Mouse (Mus musculus): ENCODE data around the gene Ptprs. TPM values are rescaled to one million over a fixed set of nuclear protein-coding genes. Genes with fewer than 3 reads are reported as not detected.

Ptprs gene
- polyA plus RNA-seq, 1 experiment from 2014 or later = 56.8 TPM

DNA sequence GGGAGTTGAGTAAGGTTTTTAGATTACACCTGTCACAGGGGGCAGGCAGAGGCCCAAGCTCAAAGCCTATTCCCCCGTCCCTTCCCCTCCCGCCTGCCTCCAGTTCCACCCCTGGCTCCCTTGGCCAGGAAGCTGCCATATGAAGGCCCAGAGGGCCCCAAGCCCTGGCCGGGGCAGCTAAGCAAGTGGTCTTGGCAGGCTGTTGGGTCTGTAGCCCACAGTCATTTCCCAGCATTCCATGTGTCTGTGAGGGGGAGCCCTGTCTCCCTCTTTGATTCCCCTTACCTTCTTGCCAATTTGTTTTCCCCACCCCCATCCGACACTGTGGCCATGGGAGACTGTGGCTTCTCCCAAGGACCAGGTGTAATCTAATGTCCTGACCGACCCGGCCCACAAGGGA is 34.0 kb downstream of the Ptprs start:
- 84% methylated on average over 6 of the region's 6 CpGs for WGBS
- H3K27ac ChIP-seq = no peak overlapping the region
- peaks cover 19% of the 10 kb centered on the region for H3K36me3 ChIP-seq
- H3K9me3 ChIP-seq = no peaks in the 10 kb centered on the region
- H3K4me3 ChIP-seq (replicated peaks) = no peak overlapping the region
- H3K27me3 ChIP-seq (replicated peaks) = no peaks in the 10 kb centered on the region
- H3K4me1 ChIP-seq (replicated peaks) = no peaks in the 10 kb centered on the region
- ATAC-seq = no peak
- no peak overlapping the region for H3K9ac ChIP-seq
- no peak overlapping the region for H3K4me2 ChIP-seq (replicated peaks)

- H3K36me3 ChIP-seq = peaks cover 25% of the 10 kb centered on the region
- H3K4me1 ChIP-seq (replicated peaks) = no peaks in the 10 kb centered on the region
- WGBS = 82% methylated on average over 15 of the region's 15 CpGs
These were observed 36.4 kb downstream of the Ptprs start for GRCm38 (mm10) chr17:56439731-56440460.

GRCm38 (mm10) chr17:56431582-56431981 is 44.7 kb downstream of the Ptprs start:
- H3K4me1 ChIP-seq (replicated peaks) = no peaks in the 10 kb centered on the region
- WGBS = 76% methylated on average over 3 of the region's 3 CpGs
- no peak overlapping the region for H3K27ac ChIP-seq
- H3K9me3 ChIP-seq = no peaks in the 10 kb centered on the region
- H3K36me3 ChIP-seq = peaks cover 26% of the 10 kb centered on the region
- no peaks in the 10 kb centered on the region for H3K27me3 ChIP-seq (replicated peaks)
- no peak overlapping the region for H3K9ac ChIP-seq
- H3K4me3 ChIP-seq (replicated peaks) = no peak overlapping the region
- no peak for ATAC-seq
- no peak overlapping the region for H3K4me2 ChIP-seq (replicated peaks)

More at GRCm38 (mm10) chr17:56439731-56440460, 36.4 kb downstream of the Ptprs start:
- no peaks in the 10 kb centered on the region for H3K27me3 ChIP-seq (replicated peaks)
- H3K27ac ChIP-seq = no peak overlapping the region
- H3K4me2 ChIP-seq (replicated peaks) = no peak overlapping the region
- ATAC-seq = no peak
- no peaks in the 10 kb centered on the region for H3K9me3 ChIP-seq
- H3K4me3 ChIP-seq (replicated peaks) = no peak overlapping the region
- H3K9ac ChIP-seq = no peak overlapping the region

DNA sequence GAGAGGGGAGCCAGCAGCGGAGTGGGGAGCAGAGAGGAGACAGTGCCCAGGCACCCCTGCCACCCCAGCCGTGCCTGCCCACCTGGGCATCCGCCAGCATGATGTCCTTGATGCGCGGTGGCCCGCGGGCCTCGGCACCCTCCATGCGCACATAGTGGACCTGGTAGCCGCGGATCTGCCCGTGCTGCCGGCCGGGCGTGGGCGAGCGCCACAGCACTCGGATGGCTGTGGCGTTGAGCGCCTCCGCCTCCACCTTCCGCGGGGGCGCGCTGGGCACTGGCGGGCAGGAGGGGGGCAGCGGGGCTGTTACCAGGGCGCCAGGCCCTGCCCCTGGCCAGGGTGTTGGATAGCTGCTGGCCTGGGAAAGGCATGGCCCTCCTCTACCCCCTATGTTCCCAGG is 48.4 kb downstream of the Ptprs start:
- Histone ChIP-seq H3K4me3 (replicated peaks) (no peak overlapping the region), H3K4me2 (replicated peaks) (no peak overlapping the region), H3K4me1 (replicated peaks) (peaks cover 14% of the 10 kb centered on the region), H3K27me3 (replicated peaks) (no peaks in the 10 kb centered on the region), H3K9me3 (no peaks in the 10 kb centered on the region), H3K9ac (no peak overlapping the region), H3K36me3 (peaks cover 22% of the 10 kb centered on the region), H3K27ac (no peak overlapping the region)
- WGBS = 79% methylated on average over 28 of the region's 28 CpGs
- no peak for ATAC-seq

DNA sequence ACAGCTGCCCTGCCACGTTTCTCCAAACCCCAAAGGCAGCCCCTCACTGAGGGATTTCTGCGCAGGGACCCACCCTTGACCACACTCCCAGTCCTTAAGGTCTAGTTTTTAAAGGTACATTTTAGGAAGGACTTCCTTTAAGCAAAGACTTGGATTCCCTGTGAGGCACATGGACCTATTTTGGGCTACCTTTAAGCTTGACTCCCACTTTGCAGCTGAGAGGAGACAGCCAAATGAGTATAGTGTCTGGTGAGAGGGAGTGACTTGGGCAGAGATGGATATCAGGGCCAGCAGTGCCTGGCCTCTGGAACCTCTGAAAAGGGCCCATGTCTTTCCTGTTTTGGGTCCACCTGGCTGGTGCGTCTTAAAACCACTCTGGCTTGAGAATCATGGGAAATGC is 50.3 kb downstream of the Ptprs start:
- 36% methylated on average over 3 of the region's 3 CpGs for WGBS
- Histone ChIP-seq H3K27ac (peak overlapping the region; percentile 51; the same call in 1 of the 2 replicates), H3K4me2 (replicated peaks) (peak overlapping the region; percentile 90), H3K9me3 (no peaks in the 10 kb centered on the region), H3K4me3 (replicated peaks) (peak overlapping the region; percentile 52), H3K36me3 (peaks cover 35% of the 10 kb centered on the region), H3K9ac (peak overlapping the region; percentile 61), H3K27me3 (replicated peaks) (no peaks in the 10 kb centered on the region), H3K4me1 (replicated peaks) (peaks cover 14% of the 10 kb centered on the region)
- ATAC-seq = no peak

DNA sequence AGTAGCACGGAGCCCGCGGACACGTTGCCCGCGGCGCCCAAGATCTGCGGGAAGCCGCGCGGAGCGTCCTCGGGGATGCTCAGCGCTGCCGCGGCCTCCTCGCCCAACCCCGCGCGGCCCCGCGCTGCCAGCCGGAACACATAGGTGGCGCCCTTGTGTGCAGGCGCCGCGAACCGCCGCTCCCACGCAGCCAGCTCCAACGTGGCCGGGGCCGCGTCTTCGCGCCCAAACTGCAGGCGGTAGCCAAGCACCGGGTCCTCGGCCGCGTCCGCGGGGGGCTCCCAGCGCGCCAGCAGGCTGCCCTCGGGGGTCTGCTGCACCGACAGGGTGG is 50.7 kb downstream of the Ptprs start:
- ATAC-seq = peak; percentile 90
- WGBS = 1% methylated on average over 47 of the region's 47 CpGs
- Histone ChIP-seq H3K9ac (peak overlapping the region; percentile 61), H3K4me1 (replicated peaks) (peaks cover 14% of the 10 kb centered on the region), H3K4me2 (replicated peaks) (peak overlapping the region; percentile 90), H3K9me3 (no peaks in the 10 kb centered on the region), H3K27me3 (replicated peaks) (no peaks in the 10 kb centered on the region), H3K4me3 (replicated peaks) (peak overlapping the region; percentile 52), H3K27ac (peak overlapping the region; percentile 56), H3K36me3 (peaks cover 37% of the 10 kb centered on the region)

DNA sequence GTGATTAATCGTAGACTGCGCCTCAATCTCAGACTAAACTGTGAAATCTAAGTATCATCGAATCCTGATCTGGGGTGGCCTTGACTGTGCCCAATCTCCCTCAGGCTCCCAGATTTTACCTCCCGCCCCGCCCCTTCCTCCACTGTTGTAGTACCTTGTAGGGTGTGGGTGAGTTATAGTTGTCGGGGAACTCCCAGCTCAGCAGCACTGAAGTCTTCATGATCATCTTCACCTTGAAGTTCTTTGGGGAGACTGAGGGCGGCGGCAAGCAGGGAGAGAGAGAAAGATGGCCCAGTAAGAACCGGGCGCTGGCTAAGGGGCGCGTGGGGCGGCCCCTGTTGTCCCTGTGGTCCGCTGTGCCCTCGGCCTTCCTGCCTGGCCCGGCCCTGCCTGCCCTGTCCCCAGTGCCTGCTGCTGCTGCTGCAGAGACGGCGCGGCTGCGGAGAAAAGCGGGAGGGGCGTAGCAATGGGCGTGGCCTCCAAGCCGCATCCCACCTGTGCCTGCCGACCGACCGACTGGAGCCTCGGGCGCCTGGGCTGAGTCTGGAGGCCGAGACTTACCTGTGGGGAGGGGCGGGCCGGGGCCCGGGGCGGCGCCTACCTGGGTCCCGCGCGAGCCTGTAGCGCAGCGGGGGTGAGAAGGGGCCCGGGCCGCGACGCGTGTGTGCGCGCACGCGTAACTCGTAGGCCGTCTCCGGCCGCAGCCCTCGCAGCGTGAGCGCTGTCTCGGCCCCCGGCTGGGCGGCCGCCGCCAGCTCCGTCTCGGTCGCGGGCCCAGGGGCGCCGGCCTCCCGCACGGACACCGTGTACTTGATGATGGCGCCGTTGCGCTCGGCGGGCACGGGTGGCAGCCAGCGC is 51.3 kb downstream of the Ptprs start:
- Histone ChIP-seq H3K4me2 (replicated peaks) (peak overlapping the region; percentile 90), H3K9me3 (no peaks in the 10 kb centered on the region), H3K27me3 (replicated peaks) (no peaks in the 10 kb centered on the region), H3K36me3 (peaks cover 37% of the 10 kb centered on the region), H3K27ac (peak overlapping the region; percentile 56), H3K4me1 (replicated peaks) (peaks cover 14% of the 10 kb centered on the region), H3K9ac (peak overlapping the region; percentile 61), H3K4me3 (replicated peaks) (peak overlapping the region; percentile 52)
- ATAC-seq = peak; percentile 93
- WGBS = 15% methylated on average over 77 of the region's 77 CpGs

DNA sequence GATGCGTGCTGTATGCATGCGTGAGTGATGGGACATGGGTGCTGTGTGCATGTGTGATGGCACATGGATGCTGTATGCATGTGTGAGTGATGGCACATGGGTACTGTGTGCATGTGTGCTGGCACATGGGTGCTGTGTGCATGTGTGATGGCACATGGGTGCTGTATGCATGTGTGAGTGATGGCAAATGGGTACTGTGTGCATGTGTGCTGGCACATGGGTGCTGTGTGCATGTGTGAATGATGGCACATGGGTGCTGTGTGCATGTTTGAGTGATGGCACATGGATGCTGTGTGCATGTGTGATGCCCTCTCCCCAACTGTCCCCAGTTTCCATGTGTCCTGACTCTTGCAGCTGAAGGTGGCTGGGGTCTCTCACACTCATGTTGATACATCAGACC is 56.3 kb downstream of the Ptprs start:
- Histone ChIP-seq H3K27ac (no peak overlapping the region), H3K9me3 (no peaks in the 10 kb centered on the region), H3K27me3 (replicated peaks) (no peaks in the 10 kb centered on the region), H3K4me2 (replicated peaks) (no peak overlapping the region), H3K4me1 (replicated peaks) (peaks cover 4% of the 10 kb centered on the region; the same call in 1 of the 2 replicates), H3K36me3 (peaks cover 63% of the 10 kb centered on the region), H3K4me3 (replicated peaks) (no peak overlapping the region), H3K9ac (no peak overlapping the region)
- ATAC-seq = no peak
- 100% methylated on average over 2 of the region's 2 CpGs for WGBS

DNA sequence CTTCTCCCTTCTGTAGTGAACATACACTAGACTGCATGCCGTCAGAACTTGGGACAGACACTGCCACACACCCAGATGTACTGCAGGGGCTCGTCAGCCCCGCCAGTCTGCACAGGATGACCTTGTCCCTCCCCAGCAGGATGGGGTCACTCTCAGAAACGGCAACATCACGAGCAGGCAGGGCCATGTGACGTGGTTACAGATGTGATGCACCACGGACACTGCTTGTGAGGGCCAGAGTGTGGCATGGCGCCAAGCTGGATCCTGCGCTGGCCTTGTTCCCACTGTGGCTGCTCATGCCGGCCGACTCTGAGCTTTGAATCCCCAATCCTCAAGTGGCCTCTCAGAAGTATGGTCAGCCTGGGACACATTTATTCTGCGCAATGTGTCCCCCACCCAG is 58.0 kb downstream of the Ptprs start:
- H3K27me3 ChIP-seq (replicated peaks) = no peaks in the 10 kb centered on the region
- H3K4me2 ChIP-seq (replicated peaks) = no peak overlapping the region
- H3K9ac ChIP-seq = no peak overlapping the region
- no peak overlapping the region for H3K27ac ChIP-seq
- ATAC-seq = no peak
- WGBS = 81% methylated on average over 12 of the region's 12 CpGs
- peaks cover 66% of the 10 kb centered on the region for H3K36me3 ChIP-seq
- H3K4me1 ChIP-seq (replicated peaks) = no peaks in the 10 kb centered on the region
- H3K9me3 ChIP-seq = no peaks in the 10 kb centered on the region
- no peak overlapping the region for H3K4me3 ChIP-seq (replicated peaks)

- Histone ChIP-seq H3K9me3 (no peaks in the 10 kb centered on the region), H3K36me3 (peaks cover 61% of the 10 kb centered on the region), H3K9ac (no peak overlapping the region), H3K4me1 (replicated peaks) (peaks cover 2% of the 10 kb centered on the region; the same call in 1 of the 2 replicates), H3K4me2 (replicated peaks) (no peak overlapping the region), H3K27ac (no peak overlapping the region), H3K4me3 (replicated peaks) (no peak overlapping the region), H3K27me3 (replicated peaks) (no peaks in the 10 kb centered on the region)
- 90% methylated on average over 9 of the region's 9 CpGs for WGBS
- ATAC-seq = no peak
These were observed 61.5 kb downstream of the Ptprs start for GRCm38 (mm10) chr17:56414785-56415184.

DNA sequence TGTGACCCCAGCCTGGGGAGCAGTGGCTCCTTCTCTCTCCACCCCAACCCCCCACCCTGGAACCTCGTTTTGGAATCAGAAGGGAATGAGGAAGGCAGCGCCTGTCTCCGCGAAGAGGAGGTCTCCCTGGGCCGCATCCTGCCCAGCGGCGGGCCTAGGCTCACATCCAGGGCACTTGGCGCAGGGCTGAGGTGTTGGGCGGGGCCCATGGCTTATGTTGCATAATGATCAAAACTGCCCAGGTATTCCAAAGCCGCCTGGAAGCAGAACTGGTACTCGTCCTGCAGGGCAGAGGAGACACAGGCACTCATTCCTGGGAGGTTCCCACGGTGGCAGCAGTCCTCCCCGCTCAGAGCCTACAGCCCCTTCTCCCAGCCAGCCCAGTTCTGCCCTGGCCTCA is 63.2 kb downstream of the Ptprs start:
- no peak overlapping the region for H3K9ac ChIP-seq
- ATAC-seq = no peak
- H3K4me2 ChIP-seq (replicated peaks) = no peak overlapping the region
- H3K4me1 ChIP-seq (replicated peaks) = peaks cover 7% of the 10 kb centered on the region; the same call in 1 of the 2 replicates
- no peaks in the 10 kb centered on the region for H3K9me3 ChIP-seq
- no peak overlapping the region for H3K4me3 ChIP-seq (replicated peaks)
- 84% methylated on average over 13 of the region's 13 CpGs for WGBS
- H3K36me3 ChIP-seq = peaks cover 46% of the 10 kb centered on the region
- no peaks in the 10 kb centered on the region for H3K27me3 ChIP-seq (replicated peaks)
- H3K27ac ChIP-seq = no peak overlapping the region

- Histone ChIP-seq H3K9ac (no peak overlapping the region), H3K27ac (no peak overlapping the region), H3K27me3 (replicated peaks) (no peaks in the 10 kb centered on the region), H3K36me3 (peaks cover 31% of the 10 kb centered on the region), H3K4me2 (replicated peaks) (no peak overlapping the region), H3K9me3 (no peaks in the 10 kb centered on the region), H3K4me1 (replicated peaks) (peaks cover 15% of the 10 kb centered on the region), H3K4me3 (replicated peaks) (no peak overlapping the region)
- ATAC-seq = no peak
- WGBS = 95% methylated on average over 7 of the region's 7 CpGs
These were observed 64.8 kb downstream of the Ptprs start for GRCm38 (mm10) chr17:56411437-56411836.
